Mouse (Mus musculus): ENCODE results near the gene Gpr182.

DNA sequence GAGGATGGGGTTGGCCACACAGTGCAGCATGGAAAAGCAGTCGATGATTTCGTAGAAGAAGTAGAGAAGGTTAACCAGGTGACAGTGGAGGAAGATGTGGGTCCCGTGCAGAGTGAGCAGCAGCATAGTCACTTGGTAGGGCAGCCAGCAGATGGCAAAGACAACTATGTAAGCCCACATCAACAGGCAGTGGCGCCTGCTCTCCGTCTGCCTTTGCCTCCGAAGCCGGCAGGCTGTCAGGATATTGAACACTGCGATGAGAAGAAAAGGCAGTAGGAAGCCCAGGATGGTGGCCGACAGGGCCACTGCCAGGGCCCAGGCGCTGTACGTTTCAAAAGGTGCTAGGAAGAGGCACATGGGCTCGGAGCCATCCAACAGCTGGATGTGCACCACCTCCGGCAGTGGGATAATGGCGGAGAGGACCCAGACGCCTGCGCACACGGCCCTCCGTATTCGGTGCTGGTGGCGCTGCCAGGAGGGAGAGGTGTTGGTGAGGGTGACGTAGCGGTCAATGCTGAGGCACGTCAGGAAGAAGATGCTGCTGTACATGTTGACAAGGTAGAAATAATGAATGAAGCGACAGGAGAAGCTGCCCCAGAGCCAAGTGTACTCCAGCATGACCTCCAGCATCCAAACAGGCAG, 1.3 kb downstream of the Gpr182 start:
- TF ChIP-seq POLR2A (IDR thresholded peaks at IDR 0.05; ENCODE audit: borderline replicate concordance, control insufficient read depth, low read depth, low read length) (no peak), CTCF (IDR thresholded peaks at IDR 0.05; ENCODE audit: control insufficient read depth, insufficient read depth, low read length) (no peak)
